Mouse (Mus musculus): ENCODE data around the gene Svs6.
"Not testable (repeated sequence)": the region's sequence is repeated elsewhere in the genome, so short reads cannot be mapped to it uniquely, and the experiment has no call there.

DNA sequence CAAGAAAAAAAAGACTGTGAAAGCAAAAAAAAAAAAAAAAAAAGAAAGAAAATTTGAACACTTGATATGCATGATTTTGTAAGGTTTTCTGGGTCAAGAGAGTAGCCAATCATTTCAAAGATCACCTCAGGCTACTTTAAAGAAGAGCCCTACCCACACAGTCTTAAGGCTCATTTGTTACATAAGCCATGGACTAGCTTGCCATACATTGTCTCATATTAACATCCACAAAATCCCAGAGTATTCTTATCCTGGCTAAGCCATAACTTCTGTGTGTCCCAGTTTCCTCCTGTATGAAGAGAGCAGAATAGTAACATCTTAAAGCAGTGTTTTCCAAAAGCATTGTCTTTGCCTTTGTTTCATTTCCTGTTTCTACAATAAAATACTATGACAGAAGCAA is 1.1 kb upstream of the Svs6 start:
- not testable (repeated sequence) for TF ChIP-seq CTCF (IDR thresholded peaks at IDR 0.05; ENCODE audit: low read depth, low read length); POLR2A (IDR thresholded peaks at IDR 0.05; ENCODE audit: extremely low read depth, insufficient read depth, low read length)
